Mouse (Mus musculus) adrenal gland, adult 18-20 months (tissue): ENCODE data around the gene Fpgs. TPM values are rescaled to one million over a fixed set of nuclear protein-coding genes. Genes with fewer than 3 reads are reported as not detected.

ENCODE experiments used
- DNase-seq, 2 experiments: peaks; one replicate each; pipeline ENCODE4 v3.0.0; 2021 to 2022; ENCODE audit warnings: low spot score in 2 of 2
- microRNA-seq, 2 experiments: library from miRNA; unstranded; fragments of <30 nt; microRNA quantifications; one replicate each; pipeline ENCODE4 v1.2.0; 2021; ENCODE audit warnings: borderline number of aligned reads in 2 of 2
- total RNA-seq, 2 experiments: library from RNA; stranded (reverse); gene quantifications; 1 replicate in 1 of 2; 2 replicates in 1 of 2; pipeline ENCODE4 v1.2.3; 2021

The Fpgs gene
- total RNA-seq, 2 experiments from 2014 or later: 8.2 to 10.3 TPM

DNA sequence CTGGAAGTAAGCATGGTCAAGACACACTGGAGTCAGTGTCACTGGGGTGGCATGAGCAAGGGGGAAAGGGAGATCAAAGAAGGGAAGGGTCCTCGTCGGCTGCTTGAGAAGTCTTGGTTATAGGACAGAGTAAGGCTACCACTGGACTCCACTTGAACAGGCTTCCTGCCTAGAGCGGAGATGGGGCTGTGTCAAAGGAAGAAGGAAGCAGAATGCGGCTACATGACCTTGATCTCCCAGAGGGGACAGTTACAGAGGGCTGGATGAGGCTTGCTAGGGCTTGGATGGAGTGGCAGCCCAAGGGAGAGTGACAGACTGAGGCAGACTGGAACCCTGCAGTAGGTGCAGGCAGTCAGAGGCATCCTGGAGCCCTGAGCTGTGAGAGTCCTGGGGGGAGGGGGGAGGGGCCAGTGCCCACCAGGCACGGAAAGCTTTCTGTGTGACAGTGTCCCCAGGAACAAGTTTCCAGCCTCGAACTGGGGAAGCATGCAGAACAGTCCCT is 63.3 kb downstream of the Fpgs start:
- no peak for DNase-seq

DNA sequence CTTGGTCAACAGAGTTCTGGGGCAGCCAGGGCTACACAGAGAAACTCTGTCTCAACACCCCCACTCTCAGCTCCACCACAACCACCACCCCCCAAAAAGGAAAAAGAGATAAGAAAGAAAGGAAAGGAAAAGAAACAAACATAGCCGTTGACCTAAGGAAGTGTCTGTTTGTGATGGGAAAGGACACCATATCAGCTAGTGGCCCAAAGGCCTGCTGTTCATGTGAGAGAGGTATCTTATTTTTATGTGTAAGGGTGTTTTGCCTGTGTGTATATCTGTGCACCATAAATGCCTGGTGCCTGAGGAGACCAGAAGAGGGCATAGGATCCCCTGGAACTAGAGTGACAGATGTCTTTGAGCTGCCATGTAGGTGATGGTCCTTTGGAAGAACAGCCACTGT is 64.3 kb downstream of the Fpgs start:
- DNase-seq: no peak

DNA sequence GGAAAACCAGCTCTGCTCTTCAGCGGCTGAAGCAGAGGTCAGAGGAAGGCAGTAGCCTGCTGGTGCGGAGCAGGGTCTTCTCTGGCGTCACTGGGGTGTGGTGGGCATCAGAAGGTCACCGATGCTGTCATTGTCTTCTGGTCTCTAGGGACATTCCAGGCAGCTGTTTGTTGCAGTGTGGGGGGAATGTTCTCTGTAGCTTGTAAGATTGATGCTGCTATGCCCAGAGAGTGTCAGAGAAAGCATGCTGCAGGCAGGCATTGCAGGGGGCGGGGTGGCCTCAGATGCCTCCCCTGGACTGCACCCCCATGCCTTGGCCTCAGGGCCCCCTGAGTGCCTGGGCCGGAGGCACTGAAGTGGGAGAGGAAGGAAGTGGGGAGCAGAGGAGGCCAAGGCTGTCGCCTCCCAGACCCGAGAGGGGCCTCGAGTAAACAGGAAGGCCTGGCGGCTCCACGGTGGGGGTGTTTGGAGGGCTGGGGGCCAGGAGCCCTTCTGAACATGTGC is 66.1 kb downstream of the Fpgs start:
- DNase-seq: peak in 1 of 2 experiments; percentile 55

DNA sequence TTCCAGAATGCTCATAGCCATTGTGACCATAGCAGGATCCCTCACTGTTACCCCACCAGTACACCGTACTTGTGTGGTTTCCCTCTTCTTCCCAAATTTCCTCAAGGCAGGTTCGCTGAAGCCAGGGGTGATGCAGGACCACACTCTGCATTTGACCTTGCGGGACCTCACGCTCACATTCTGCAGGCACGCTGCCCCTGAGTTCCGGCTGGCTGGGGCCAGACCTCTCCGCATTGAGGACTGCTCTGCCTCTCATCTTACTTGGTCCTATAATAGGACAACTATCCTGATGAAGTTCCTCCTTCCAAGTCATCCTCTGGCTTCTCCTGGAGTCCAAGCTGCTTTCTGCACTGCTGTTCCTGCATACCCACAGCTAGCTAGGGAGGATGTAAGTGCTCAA is 67.3 kb downstream of the Fpgs start:
- DNase-seq: no peak

DNA sequence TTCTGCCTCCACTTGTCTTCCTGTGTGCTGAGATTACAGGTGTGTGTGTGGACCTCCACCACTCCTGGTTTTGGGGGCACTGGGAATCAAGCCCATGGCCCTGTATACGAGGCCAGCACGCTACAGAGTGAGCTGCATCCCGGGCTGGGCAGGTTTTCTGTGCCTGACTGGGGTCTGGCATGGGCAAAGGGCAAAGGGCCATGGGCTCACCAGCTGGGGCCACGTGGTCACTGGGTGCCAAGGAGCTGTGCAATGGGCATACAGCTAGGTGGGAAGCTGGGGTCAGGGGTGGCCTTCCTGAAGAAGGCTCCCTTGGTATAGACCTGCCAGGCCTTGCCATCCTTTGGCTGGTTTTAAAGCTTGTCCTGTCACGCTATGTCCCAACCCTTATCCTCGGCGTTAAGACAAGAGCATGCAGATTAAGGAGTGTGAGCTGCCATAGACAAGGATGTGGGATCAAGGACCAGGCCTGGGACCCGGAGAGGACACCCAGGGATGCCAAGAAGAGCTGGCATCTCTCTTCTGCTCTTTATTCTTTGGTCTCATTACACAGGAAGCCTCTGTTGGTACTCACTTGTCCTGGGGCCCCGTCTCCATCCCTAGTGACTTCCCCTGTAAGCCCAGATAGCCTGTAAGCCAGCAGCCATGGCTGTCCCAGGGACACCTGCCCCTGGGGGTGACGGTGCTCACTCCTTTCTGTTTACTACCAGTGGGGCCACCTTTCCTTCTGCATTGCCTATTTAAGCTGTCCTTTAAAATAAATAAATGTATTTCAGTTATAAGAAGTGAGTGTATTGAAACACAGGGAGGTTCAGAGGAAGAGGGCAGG is 69.5 kb downstream of the Fpgs start:
- no peak for DNase-seq

DNA sequence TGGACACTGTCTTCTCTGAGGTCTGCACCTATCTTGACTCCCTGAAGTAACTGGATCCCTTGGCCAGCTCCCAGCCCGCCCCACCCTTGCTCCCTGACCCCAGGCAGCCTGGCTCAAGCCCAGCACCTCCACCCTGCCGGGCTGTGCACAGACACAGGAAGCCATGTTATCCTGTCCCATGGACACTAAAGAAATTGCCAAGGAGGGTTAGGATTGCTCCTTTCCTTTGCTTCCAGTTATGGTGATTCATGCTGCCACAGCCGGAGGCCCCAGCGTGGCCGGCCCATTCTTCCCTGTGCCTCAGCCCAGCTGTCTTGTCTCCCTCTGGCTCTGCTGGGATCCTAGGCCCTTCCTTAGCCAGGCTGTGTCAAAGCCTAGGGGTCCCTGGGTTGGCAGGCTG is 70.3 kb downstream of the Fpgs start:
- peak in 1 of 2 experiments; percentile 44 for DNase-seq

Small RNAs within 50 kb of the gene (microRNA-seq; reads per million reads assigned to microRNA genes)
- gene Gm47291: 0 reads per million in 2 experiments
- gene Mir1954: 0 to 0.47 reads per million in 2 experiments
- gene Mir2861: 0 reads per million in 2 experiments
- 0 reads per million in 2 experiments for gene Mir3960
- gene Mir8093: 0.95 to 1.8 reads per million in 2 experiments

Other genes with a start within 250 kb of the Fpgs start
- gene Fam102a, start 168.8 kb downstream of the Fpgs start, total RNA-seq: 10 to 100 TPM; 27.4 to 41.0 TPM
- gene Dpm2, start 133.3 kb downstream of the Fpgs start, total RNA-seq: 10 to 100 TPM; 49.7 to 58.0 TPM
- not detected for gene Pip5kl1, start 129.3 kb downstream of the Fpgs start, total RNA-seq
- not detected for gene 9430097D07Rik, start 128.5 kb downstream of the Fpgs start, total RNA-seq
- gene St6galnac4, start 117.0 kb downstream of the Fpgs start, total RNA-seq: 10 to 100 TPM in 1 of 2 experiments, 1 to 10 TPM in 1; 6.6 to 11.4 TPM
- 10 to 100 TPM; 52.4 to 67.9 TPM for gene St6galnac6, start 104.4 kb downstream of the Fpgs start, total RNA-seq
- gene Ak1, start 82.4 kb downstream of the Fpgs start, total RNA-seq: 10 to 100 TPM; 31.2 to 48.5 TPM
- gene Eng, start 57.5 kb downstream of the Fpgs start, total RNA-seq: 10 to 100 TPM; 77.1 to 81.3 TPM
- 10 to 100 TPM; 73.2 to 87.4 TPM for gene Cdk9, start 8.9 kb upstream of the Fpgs start, total RNA-seq
- gene Sh2d3c, start 16.9 kb upstream of the Fpgs start, total RNA-seq: 10 to 100 TPM; 11.6 to 14.9 TPM
- not detected for gene 6330409D20Rik, start 36.9 kb upstream of the Fpgs start, total RNA-seq
- 10 to 100 TPM; 18.2 to 22.3 TPM for gene Tor2a, start 53.1 kb upstream of the Fpgs start, total RNA-seq
- under 1 TPM; 0.13 to 0.26 TPM for gene Ttc16, start 71.5 kb upstream of the Fpgs start, total RNA-seq
- 1 to 10 TPM; 5.4 to 9.9 TPM for gene Ptrh1, start 71.6 kb upstream of the Fpgs start, total RNA-seq
- gene Cfap157, start 80.3 kb upstream of the Fpgs start, total RNA-seq: under 1 TPM in 1 of 2 experiments, not detected in 1; 0.16 TPM
- gene Stxbp1, start 143.1 kb upstream of the Fpgs start, total RNA-seq: 10 to 100 TPM; 22.1 to 36.6 TPM
- gene Fam129b, start 172.0 kb upstream of the Fpgs start, total RNA-seq: 10 to 100 TPM; 19.1 to 32.7 TPM